Mouse (Mus musculus) lung, postnatal 0 days (tissue): ENCODE results near the gene A930018P22Rik. TPM values are rescaled to one million over a fixed set of nuclear protein-coding genes. Genes with fewer than 3 reads are reported as not detected.

Experiments used
- ATAC-seq: fragments of 200-750 bp; cut with Nextera tagmentation; 2 replicates; pipeline ENCODE4 v1.8.0; 2017; ENCODE audit warnings: moderate library complexity
- DNase-seq: peaks from one replicate; pipeline ENCODE4 v3.0.0-alpha.2; 2016; ENCODE audit warnings: low spot score
- H3K27ac ChIP-seq: fragments of 300-500 bp; sonication (generic); 2 replicates; pipeline ENCODE4 v1.5.1; 2014; ENCODE audit warnings: antibody characterized with exemption, mild to moderate bottlenecking, low read length, mixed read lengths
- H3K27me3 ChIP-seq: fragments of 300-500 bp; sonication (generic); replicated peaks from 2 replicates; pipeline ENCODE4 v1.6.1; 2014; ENCODE audit warnings: low read length, mixed read lengths; ENCODE audit not compliant: insufficient read depth
- H3K36me3 ChIP-seq: fragments of 300-500 bp; sonication (generic); 2 replicates; pipeline ENCODE4 v1.6.1; 2014; ENCODE audit warnings: low read length, mixed read lengths; ENCODE audit not compliant: insufficient read depth
- H3K4me1 ChIP-seq: fragments of 300-500 bp; sonication (generic); 2 replicates; pipeline ENCODE4 v1.6.1; 2014; ENCODE audit warnings: antibody characterized with exemption, low read depth, low read length, mixed read lengths; ENCODE audit not compliant: insufficient read depth
- H3K4me2 ChIP-seq: fragments of 300-500 bp; sonication (generic); replicated peaks from 2 replicates; pipeline ENCODE4 v1.6.1; 2014; ENCODE audit warnings: low read depth, mild to moderate bottlenecking, low read length, moderate library complexity, mixed read lengths
- H3K4me3 ChIP-seq: fragments of 300-500 bp; sonication (generic); 2 replicates; pipeline ENCODE4 v1.5.1; 2014; ENCODE audit warnings: low read depth, low read length
- H3K9ac ChIP-seq: fragments of 300-500 bp; sonication (generic); replicated peaks from 2 replicates; pipeline ENCODE4 v1.6.1; 2014; ENCODE audit warnings: low read depth, mild to moderate bottlenecking
- H3K9me3 ChIP-seq: fragments of 300-500 bp; sonication (generic); 2 replicates; pipeline ENCODE4 v1.6.1; 2016; ENCODE audit warnings: low read length, mixed read lengths
- CTCF ChIP-seq: IDR thresholded peaks from 2 replicates; pipeline ENCODE4 v1.5.1; 2016; ENCODE audit warnings: antibody characterized with exemption, mild to moderate bottlenecking
- EP300 ChIP-seq: IDR thresholded peaks from 2 replicates; pipeline ENCODE4 v1.6.1; 2016; ENCODE audit warnings: antibody characterized with exemption, mild to moderate bottlenecking, control low read depth
- WGBS: fragments of 180-500 bp; shearing (Covaris S2); extraction: QIAGEN DNeasy Blood & Tissue Kit; methylation state at CpG from one replicate; pipeline ENCODE4 v1.1.7; 2014; 5-methylcytosine and 5-hydroxymethylcytosine counted together
- polyA plus RNA-seq: library from polyadenylated mRNA; unstranded; fragments of >200 nt; fragmentation: Nextera tagmentation; extraction: Ambion mirVana; gene quantifications from 2 replicates; pipeline ENCODE4 v1.2.1, GENCODE M21; 2015

A930018P22Rik gene
- polyA plus RNA-seq, 1 experiment from 2014 or later = 0.14 TPM

DNA sequence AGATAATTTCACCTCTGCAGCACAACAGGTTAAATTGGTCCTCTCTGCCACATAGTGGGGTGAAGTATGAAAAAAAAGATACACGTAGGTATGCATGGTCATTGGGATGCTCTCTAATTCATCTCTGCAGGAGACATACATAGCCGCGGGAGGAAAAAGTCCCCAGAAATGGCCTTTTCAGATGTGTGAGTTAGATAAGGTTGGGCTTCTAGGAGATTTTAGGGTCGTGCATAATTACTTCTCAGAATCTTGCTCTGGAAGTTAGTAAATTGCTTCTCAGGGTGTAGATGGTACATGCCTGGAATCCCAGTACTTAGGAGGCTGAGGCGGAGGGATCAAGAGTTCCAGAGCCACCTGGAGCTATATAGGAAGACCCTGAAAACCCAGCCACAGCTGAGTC, 1.5 kb downstream of the A930018P22Rik start:
- Histone ChIP-seq H3K27ac (no peak overlapping the region), H3K4me2 (no peak overlapping the region), H3K27me3 (no peaks in the 10 kb centered on the region), H3K9ac (no peak overlapping the region), H3K4me3 (no peak overlapping the region), H3K9me3 (no peaks in the 10 kb centered on the region), H3K36me3 (no peaks in the 10 kb centered on the region), H3K4me1 (peaks cover 3% of the 10 kb centered on the region; the same call in 1 of the 2 replicates)
- ATAC-seq = no peak
- TF ChIP-seq CTCF (no peak), EP300 (no peak)
- 70% methylated on average over 5 of the region's 5 CpGs for WGBS
- DNase-seq = no peak

DNA sequence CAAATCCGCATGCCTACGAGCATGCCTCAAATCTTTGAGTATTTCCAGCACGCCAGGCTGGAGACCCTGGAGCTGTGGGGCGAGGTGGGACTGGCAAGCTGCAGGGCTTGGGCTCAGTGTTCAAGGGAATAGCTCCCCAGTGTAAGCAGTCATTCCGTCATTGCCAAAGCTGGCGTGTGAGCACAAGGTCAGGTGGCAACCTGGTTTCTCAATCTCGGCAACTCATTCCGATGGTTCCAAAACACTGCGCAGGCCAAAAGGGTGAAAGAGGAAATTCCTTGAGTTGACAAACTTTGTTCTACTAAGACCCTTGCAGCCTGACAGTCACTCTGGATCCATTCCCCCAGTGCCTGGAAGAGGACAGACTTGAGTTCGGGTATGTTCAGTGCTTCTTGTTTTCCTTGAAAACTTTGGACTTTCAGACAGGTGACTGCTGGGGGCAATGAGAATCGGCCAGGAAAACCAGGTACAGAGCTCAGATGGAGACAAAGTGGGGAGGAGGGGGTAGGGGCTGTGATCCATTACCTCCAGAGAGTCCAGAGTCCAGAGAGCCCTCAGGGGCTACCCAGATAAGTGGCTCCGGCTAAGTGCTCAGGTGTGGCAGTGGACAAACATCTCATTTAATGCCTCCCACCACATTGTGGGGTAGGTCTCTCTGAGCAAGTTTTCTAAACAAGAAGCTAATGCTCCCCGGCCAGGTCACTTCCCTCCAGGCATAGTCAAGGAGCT, 6.4 kb downstream of the A930018P22Rik start:
- ATAC-seq (no peak), DNase-seq (peak; percentile 31)
- WGBS = 73% methylated on average over 13 of the region's 13 CpGs
- H3K4me2 ChIP-seq = no peak overlapping the region
- H3K27me3 ChIP-seq = no peaks in the 10 kb centered on the region
- TF ChIP-seq EP300 (no peak), CTCF (no peak)
- H3K9ac ChIP-seq = no peak overlapping the region
- no peaks in the 10 kb centered on the region for H3K4me1 ChIP-seq
- no peaks in the 10 kb centered on the region for H3K36me3 ChIP-seq
- H3K4me3 ChIP-seq = no peak overlapping the region
- no peak overlapping the region for H3K27ac ChIP-seq
- no peaks in the 10 kb centered on the region for H3K9me3 ChIP-seq

DNA sequence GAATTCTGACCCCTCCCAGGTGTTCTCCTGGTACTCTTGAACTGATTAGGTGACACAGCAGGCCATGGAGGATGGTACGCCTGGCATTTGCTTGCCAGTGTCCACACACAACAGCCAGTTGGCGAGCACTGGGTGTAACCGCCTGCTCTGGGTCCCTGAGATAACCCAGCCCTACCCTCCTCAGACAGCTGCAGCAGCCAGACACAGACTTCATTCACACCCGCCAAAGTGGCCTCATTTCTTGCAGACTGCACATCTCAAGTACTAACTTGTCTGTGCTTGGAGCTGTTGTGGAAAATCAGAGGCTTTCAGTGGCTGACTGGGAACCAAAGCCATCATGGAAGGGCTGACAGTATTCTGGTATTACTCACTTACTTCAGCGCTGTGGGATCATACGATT, 7.6 kb downstream of the A930018P22Rik start:
- H3K36me3 ChIP-seq = no peaks in the 10 kb centered on the region
- no peak for TF ChIP-seq EP300
- no peak for TF ChIP-seq CTCF
- H3K4me2 ChIP-seq = no peak overlapping the region
- H3K4me1 ChIP-seq = no peaks in the 10 kb centered on the region
- H3K27ac ChIP-seq = no peak overlapping the region
- no peak overlapping the region for H3K9ac ChIP-seq
- ATAC-seq = peak; percentile 31; the same call in 1 of the 2 replicates
- no peaks in the 10 kb centered on the region for H3K9me3 ChIP-seq
- no peak for DNase-seq
- no peak overlapping the region for H3K4me3 ChIP-seq
- no peaks in the 10 kb centered on the region for H3K27me3 ChIP-seq
- WGBS = 50% methylated on average over 6 of the region's 6 CpGs

DNA sequence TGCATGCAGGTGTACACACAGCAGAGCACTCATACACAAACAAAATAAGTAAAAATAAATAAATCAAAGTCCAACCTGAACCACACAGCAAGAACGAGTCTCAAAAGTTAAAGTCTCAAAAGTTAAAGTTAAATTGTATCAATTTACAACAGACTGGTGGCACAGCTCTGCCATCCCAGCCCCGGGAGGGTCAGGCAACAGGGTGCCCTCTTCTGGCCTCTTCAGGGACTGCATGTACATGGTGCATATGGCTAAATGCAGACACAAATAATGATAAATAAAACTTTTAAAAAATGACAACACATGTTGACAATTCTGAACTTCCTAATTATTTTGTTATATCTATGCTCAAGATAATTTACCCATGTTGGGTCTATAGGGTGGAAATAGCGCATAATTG, 8.4 kb downstream of the A930018P22Rik start:
- TF ChIP-seq CTCF = peak; percentile 71
- TF ChIP-seq EP300 = no peak
- H3K27me3 ChIP-seq = no peaks in the 10 kb centered on the region
- no peak overlapping the region for H3K27ac ChIP-seq
- H3K4me3 ChIP-seq = no peak overlapping the region
- no peaks in the 10 kb centered on the region for H3K36me3 ChIP-seq
- H3K4me2 ChIP-seq = no peak overlapping the region
- WGBS = 59% methylated on average over 3 of the region's 3 CpGs
- DNase-seq = peak; percentile 28
- ATAC-seq = no peak
- H3K4me1 ChIP-seq = no peaks in the 10 kb centered on the region
- H3K9ac ChIP-seq = no peak overlapping the region
- H3K9me3 ChIP-seq = no peaks in the 10 kb centered on the region

DNA sequence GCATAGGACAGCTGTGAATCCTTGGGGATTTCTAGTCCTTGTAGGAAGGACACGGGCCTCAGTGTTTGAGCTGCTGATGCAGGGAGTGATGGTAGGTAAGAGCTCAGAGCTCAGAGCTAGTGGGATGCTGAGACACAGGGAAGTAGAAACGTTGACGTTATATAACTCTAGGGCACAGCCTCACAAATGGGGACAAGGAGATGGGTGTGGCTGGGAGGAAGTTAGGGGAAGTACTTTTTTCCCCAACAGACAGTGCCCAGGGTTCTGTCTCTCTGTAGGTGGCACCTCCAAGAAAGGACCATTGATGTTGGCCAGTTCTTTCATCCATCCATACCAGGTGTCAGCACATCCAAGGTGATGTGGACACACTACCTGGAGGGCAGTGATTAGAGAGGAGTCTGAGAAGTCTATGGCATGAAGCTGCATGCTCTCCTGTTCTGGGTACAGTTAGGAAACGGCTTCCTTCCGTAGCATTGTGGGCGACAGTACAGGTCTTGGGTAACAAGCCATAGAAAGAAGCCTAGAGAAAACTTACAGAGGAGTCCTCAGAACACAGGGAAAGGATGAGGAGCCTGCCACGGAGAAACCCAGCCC, 9.8 kb downstream of the A930018P22Rik start:
- DNase-seq = no peak
- H3K36me3 ChIP-seq = no peaks in the 10 kb centered on the region
- TF ChIP-seq EP300 (no peak), CTCF (no peak)
- no peak overlapping the region for H3K9ac ChIP-seq
- H3K27me3 ChIP-seq = no peaks in the 10 kb centered on the region
- no peaks in the 10 kb centered on the region for H3K9me3 ChIP-seq
- no peak overlapping the region for H3K27ac ChIP-seq
- no peak overlapping the region for H3K4me2 ChIP-seq
- no peaks in the 10 kb centered on the region for H3K4me1 ChIP-seq
- no peak overlapping the region for H3K4me3 ChIP-seq
- ATAC-seq = no peak
- WGBS = 61% methylated on average over 7 of the region's 7 CpGs

DNA sequence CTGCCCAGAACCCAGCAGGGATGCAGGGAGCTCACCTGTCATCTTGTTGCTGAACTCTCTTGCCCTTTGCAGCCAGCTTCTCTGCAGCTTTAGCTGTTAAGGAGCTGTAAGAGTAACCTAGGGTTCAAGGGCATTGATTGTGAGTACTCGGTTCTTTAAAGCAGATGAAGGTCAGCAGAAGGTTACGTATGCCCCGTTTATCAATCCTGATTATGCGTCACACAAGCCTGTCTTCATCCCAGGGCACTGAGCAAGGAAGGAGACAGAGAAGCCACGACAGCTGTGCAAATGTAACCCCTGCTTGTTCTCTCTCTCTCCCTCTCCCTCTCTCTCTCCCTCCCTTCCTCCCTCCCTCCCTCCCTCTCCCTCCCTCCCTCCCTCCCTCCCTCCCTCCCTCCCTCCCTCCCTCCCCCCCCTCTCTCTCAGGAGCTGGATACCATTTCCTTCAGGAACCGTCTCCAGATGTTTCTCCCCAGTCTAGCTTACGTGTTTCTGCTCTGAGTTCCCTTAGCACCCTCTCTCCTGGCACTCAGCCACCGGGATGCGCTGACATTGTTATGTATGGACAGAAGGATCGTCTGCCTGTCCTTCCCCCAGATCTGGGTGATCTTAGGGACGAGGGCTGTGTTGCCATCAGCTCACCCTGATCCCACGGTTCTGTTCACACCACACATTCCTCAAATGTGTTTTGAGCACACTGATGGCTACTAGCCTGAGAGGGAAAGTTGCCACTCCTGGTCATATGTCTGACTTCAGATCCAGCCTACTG, 10.7 kb downstream of the A930018P22Rik start:
- no peaks in the 10 kb centered on the region for H3K4me1 ChIP-seq
- DNase-seq (no peak), ATAC-seq (no peak)
- H3K9me3 ChIP-seq = no peaks in the 10 kb centered on the region
- no peak overlapping the region for H3K4me2 ChIP-seq
- no peak overlapping the region for H3K27ac ChIP-seq
- TF ChIP-seq CTCF (no peak), EP300 (no peak)
- no peaks in the 10 kb centered on the region for H3K27me3 ChIP-seq
- H3K4me3 ChIP-seq = no peak overlapping the region
- 19% methylated on average over 12 of the region's 12 CpGs for WGBS
- H3K9ac ChIP-seq = no peak overlapping the region
- no peaks in the 10 kb centered on the region for H3K36me3 ChIP-seq
